Mouse (Mus musculus): ENCODE measurements around the gene Spock1.
"Not testable (repeated sequence)": the region's sequence is repeated elsewhere in the genome, so short reads cannot be mapped to it uniquely, and the experiment has no call there.

Gene Spock1

DNA sequence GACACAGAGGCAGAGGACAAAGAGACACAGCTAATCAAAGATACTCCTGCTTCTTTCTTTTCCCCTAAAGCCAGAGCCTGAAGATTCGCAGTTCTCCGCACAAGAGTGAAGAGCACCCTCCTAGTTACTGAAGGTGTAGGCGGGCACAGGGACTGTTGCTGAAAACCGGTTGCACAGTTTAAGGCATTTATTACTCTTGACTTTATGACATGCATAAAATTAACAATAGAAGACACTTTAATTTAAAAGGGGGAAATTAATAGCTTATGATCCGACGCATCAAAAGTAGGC is 312.4 kb downstream of the Spock1 start:
- DNase-seq (ENCODE audit: low spot score in 2 of 2): no peak

DNA sequence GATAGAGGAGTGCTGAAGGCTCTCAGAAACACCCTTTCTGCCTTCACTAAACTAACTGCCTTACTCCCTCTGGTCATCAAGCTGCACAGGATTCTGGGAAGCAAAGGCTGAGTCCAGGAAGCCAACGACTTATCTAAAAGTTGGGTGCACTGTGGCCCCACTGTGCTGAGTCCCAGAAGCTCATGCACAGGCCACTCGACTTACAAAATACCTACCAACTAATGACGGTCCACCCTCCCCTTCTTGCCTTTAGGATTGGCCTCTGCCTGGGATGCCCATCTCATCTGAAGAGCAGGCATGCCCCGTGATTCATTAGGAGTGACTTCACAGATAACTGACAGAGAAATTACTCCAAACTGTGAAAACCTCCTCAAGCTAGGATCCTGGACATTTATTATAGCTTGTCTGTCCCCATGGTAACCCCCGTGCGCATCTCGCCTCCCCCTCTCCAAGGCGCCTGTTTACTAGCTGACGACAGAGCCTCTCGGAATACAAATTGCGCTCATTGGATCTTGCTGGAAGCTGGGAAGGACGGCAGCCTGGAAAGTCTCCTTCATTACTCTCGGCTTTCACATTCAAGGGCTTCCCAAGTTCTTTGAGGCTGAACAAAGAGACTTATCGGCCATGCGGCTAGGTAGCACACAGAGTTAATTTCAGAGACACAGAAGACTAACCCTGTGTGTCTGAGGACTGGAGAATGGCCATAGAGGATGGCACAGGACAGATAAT is 312.9 kb downstream of the Spock1 start:
- DNase-seq (ENCODE audit: low spot score in 2 of 2): no peak

DNA sequence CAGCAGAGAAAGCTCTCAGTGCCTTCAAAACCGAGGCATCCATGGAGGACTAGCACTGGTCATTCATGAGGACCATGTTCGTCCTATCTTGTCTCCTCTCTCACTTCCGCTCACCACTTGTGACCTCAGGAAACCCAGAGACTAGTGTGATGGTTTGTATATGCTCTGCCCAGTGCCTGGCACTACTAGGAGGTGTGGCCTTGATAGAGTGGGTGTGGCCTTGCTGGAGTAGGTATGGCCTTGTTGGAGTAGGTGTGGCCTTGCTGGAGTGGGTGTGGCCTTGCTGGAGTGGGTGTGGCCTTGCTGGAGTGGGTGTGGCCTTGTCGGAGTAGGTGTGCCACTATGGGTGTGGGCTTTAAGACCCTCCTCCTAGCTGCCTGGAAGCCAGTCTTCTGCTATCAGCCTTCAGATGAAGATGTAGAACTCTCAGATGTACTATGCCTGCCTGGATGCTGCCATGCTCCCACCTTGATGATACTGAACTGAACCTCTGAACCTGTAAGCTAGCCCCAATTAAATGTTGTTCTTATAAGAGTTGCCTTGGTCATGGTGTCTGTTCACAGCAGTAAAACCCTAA is 318.7 kb downstream of the Spock1 start:
- not testable (repeated sequence) for DNase-seq (ENCODE audit: low spot score in 2 of 2)

DNA sequence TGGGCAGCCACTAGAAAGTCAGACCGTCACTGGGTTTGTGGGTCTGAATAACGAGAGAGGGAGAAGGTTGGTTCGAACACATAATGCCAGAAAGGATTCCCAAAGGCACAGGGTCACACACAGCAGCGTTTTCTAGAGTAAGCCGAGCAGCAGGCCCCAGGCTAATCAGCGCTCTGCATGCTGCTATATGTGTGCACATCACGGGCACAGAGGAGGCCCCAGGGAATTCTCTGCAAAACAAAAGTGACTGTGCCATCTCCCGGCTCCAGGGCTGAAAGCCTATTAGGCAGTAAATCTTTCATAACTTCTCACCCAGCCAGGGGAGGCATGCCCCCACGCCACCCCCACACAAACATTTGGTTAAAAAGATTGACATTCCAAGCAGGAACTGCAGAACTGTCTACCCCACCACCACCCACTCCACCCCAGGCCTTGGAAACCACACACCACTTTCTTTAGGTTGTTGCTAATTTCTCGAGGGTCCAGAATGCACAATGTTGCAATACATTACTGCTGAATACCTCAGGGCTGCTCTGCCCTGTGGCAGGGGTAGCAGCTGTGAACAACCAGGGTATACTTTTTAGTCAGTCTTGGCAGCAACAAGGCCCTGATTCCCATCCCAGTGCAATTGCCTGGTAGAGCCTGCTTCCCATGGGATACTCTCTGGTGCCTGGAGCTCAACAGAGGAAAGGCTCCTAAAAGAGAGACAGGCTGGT is 319.4 kb downstream of the Spock1 start:
- no peak for DNase-seq (ENCODE audit: low spot score in 2 of 2)

DNA sequence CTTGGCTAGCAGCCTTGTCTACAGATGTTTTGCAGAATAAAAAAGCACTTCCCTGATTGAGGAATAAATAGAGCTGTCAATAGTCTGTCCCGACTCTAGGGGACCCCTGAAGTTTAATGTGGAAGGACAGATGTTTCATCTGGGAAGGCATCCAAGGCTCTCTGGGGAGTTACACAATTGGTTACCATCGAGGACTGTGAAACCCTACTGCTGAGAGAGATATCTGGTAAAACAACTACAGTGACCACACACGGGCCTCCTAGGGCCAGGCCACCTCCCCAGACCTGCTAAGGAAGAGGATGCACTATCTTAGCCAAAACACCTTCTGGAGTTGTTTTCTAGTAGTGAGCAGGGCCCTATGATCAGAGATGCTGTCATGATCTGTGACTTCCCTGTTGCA is 323.0 kb downstream of the Spock1 start:
- no peak for DNase-seq (ENCODE audit: low spot score in 2 of 2)

DNA sequence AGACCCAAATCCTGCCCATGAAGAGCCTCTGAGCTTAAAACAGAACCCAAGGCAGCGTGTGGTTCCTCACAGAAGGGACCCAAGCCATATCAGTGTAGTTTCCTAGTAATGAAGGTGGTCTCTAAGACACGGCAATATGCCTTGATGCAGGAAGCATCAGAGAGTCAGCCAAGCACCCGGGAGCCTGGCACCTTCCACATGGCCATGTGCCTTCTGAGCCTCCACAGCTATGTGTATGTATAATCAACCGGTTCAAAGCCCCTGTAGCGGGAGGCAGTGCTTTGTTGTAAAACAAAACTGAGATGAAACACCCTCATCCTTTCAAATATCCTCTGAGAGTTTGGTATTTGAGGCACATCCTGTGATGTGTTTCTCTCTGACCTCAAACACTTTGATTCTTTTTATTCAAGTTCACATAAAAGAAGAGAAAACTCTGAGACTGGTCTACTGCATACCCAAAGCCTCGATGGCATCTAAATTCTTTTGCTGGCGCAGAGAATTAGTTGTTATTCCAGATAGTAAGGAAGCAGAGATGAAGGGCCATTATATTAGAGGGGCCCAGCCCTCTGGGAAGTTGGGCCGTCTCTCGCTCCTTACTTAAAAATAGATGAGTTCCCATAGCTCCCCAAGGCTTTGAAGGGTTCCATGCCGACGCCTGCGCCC is 325.7 kb downstream of the Spock1 start:
- DNase-seq (ENCODE audit: low spot score in 2 of 2): no peak

DNA sequence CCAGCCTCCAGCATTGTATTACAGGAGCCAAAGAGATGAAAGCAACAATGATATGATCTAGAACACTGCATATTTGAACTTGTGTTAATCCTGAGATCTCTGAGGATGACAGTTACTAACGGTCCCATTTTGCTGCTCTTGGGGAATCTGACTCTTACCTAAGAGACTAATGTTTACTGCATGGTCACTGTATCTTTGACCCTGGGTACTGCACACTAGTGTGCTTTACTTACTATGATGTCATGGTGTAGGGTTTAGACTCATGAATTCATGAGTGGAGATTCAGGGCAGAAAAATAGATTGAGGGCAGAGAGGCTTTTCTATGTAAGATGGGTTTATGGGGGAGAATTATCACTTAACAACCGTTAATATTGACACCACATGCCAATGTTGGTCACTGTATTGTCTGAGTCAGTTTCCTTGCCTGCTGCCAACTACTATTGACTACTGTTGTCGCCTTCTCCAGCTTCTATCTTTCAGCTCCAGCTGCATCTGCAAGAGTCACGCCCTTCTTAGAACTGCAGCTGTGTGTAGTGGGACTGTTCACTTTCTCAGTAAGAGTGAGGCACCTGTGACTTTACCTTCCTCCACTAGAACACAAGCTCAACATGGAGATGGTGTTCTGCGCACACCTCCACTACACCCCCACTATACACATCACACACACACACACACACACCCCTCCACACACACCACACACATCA is 330.4 kb downstream of the Spock1 start:
- no peak for DNase-seq (ENCODE audit: low spot score in 2 of 2)

DNA sequence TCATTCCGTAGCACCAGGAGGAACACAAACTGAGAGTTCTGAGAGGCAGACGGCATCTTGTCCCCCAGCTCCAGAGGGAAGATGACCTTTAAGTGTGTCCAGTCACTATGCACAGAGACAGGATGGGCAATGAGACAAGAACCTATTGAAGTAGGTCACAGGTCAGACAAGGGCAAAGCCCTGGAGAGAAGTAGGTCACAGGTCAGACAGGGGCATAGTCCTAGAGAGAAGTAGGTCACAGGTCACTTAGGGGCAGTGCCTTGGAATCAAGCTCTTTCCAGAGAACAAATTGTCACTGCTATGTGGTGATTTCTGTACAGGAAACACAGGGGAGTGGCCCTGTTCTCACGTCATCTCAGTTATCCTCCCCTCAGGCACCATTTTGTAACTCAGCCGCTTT is 334.6 kb downstream of the Spock1 start:
- no peak for DNase-seq (ENCODE audit: low spot score in 2 of 2)

DNA sequence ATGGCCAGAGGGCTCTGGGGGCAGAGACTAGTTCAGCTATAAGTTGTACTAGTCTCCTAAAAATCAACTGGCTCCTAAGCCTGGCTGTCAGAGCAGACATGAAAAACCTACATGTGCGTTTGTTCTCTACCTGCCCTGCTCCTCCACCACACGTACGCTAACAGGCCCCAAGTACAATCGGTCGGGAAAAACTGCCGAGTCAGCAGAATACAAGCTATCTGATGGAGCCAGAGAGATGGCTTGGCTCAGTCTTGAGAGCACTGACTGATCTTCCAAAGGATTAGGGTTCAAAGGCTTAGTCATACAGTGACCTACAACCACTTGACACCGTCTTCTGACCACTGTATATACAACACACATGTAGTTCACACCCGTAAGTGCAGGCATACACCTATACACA is 339.7 kb downstream of the Spock1 start:
- DNase-seq (ENCODE audit: low spot score in 2 of 2): no peak

DNA sequence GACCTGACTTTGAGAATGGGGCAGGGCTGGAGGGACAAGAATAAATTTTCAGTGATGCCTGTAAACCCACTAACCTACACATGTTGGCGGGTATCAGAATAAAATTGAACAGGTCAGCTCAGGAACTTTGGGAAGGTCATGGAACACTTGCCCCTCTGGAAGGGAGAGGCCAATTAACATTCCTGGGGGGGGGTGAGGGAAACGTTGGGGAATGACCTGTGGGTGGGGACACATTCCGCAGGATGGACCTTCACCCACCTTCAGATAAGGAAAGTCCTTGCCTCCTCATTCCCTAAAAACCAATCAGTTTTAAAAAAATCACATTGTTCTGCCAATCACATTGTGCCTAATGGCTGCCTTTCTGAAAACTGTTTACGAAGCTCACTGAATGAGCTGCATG is 352.9 kb downstream of the Spock1 start:
- DNase-seq (ENCODE audit: low spot score in 2 of 2): no peak

DNA sequence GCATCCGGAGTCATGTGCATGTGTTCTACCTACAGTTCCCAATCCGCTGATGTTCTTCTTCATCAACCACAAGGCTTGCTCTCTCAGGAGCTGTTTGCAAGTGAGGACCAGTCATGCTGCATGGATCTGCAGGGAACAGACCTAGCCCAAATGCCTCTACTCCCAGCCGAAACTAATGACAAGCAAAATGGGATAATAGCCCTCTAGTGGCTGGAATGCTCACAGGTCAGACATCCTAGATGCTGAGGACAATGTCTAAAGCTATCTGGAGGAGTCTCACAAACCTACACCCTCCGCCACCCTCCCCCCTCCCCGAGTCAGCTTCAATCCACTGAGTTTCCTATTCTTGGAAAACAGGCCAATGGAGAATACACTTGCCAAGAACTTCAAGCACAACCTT is 358.4 kb downstream of the Spock1 start:
- DNase-seq (ENCODE audit: low spot score in 2 of 2): no peak

DNA sequence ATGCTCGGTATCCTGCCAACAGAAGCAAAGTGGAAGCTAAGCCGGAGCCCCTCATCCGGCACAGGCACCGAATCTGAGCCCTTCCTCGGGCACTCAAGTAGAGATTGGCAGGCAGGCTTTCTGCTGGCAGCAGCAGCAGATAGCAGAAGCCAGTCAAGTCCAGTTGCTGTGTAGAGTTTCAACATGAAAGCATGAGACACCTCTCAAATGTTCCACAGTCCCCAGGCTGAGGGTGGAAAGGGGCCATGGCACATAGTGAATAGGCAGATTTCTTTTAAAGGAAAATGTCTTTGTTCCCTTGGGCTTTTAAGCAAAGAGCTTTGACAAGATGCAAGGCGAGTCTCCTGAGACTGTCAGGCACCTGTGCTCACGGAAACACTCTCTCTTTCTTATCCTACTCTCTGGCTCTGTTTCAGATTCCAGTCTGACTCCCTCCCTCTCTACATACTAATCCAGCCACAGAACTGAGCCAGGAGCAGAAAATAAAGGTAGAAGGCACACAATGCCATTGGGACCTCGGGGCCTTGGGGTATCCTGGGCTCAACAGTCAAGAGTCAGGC is 371.1 kb downstream of the Spock1 start:
- DNase-seq (ENCODE audit: low spot score in 2 of 2): no peak

DNA sequence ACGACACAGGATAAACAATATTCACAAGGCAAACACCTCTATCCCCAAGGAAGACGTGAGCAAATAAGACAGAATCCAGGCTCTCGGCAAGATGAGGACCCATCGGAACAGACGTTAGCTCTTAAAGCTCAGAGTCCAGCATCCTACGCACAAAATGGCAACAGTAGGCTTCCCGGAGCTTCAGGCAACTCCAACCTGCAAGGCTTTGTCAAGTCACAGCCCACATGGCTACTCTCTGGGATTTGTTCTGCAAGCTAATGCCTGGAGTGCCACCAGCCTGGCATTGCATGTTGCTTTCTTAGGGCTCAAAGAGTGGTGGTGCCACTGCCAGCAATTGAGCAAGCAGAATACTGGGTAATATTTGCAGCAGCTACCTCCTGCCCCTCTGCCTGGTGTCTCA is 373.8 kb downstream of the Spock1 start:
- DNase-seq (ENCODE audit: low spot score in 2 of 2): no peak

DNA sequence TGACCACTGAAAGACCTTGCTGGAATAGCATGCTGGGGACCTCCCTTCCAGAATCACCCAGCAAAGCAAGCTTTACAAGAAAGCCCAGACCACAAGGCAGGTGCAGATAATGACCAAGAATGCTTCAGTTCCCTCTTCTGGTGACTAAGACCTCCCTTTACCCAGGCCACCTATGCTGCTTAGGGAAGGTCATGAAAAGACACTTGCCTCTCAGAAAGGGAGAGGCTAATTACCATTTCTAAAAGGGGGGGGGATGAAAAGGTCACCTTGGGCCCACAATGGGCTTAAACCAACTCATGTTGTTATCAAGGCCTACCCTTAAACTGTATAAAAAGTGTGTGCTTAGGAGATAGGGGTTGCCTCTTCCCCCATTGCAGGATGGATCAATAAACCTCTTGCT is 382.2 kb downstream of the Spock1 start:
- DNase-seq (ENCODE audit: low spot score in 2 of 2): no peak

DNA sequence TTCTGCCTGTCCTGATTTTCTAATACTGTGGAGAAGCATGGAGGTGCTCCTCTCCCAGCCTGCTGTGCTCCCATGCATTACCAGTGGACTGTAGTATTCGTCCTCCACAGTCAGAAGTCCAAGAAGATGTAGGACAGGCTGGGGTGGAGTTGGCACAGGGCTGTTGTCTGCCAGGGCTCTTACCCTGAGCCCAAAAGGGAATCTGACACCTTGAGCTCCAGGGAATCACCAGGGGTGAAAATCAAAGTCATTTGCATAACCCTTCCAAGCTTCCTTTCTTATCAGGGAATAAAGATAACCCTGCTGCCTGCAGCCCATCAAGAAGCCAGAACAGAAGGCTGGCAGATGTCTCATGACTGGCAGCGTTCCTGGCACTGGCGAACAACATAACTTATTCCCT is 383.6 kb downstream of the Spock1 start:
- DNase-seq (ENCODE audit: low spot score in 2 of 2): peak; percentile 31 to 48

DNA sequence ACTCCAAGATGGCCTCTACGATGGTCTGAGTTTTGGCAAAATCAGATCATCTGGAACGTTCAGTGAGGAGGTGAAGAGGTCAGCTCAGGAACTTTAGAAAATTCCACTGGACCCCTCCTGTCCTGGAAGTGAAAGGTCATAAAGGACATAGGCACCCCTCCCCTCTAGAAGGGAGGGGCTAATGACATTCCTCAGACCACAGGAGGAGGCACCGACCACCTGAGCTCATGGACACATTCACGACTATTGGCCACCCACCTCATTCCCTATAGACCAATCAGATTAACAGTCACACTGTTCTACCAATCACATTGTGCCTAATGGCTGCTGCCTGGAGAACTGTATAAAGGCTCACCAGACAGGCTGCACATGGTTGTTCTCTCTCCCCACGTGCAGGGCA is 384.8 kb downstream of the Spock1 start:
- no peak for DNase-seq (ENCODE audit: low spot score in 2 of 2)

DNA sequence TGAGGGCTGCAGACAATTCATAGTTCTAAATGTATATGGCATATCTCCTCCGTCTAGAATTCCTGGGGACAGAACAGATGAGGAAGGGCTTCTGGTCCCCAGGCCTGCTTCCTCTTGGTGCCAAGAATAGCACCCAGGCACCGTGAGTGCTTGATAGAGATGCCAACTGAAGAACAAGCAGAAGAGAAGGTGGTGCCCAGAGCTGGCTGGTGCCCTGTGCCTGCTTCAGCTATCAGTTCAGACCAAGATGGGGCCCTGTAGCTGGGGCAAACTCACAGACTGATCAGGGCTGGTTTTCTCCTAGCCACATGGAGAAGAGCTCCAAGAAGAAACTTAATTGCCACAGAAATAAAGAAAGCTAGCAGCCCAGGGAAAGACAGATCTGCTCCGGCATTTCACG is 385.8 kb downstream of the Spock1 start:
- peak; percentile 9 to 10 for DNase-seq (ENCODE audit: low spot score in 2 of 2)

DNA sequence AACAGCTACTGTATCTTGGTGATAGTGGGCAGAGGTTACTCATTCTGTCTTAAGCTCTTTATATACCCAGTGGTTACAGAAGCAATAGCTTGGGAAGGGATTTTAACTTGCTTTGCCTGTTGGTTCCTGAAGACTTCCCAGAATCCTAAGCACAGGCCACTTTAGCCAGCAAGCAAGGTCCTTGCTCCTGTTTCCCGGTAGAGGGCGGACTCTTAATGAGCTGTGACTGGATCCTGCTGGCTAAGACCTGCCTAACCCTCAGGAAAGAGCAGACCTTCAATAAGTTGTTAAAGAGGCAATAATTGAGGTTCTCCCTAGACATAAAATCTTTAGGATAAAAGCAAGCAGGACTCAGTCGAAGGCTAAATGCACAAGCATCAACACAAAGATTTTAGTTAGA is 387.0 kb downstream of the Spock1 start:
- DNase-seq (ENCODE audit: low spot score in 2 of 2): no peak

DNA sequence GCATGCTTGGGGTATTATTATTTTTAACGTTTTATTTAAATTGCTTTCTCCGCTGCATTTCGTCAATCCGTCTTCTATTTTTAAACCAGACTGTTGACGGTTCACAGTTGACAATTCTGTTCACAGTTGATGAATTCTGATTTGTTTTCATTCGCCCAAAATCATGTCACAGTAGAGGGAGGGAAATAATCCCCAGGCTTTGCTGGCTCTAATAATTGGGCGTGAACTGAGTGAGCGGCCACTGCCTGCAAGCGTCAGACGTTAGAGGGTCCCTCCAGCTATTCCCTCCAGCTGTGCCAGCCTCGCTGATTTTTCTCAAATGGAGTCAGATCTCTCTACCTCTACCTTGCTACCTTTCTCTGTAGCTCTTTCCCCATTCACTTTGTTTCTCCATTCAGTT is 388.3 kb downstream of the Spock1 start:
- no peak for DNase-seq (ENCODE audit: low spot score in 2 of 2)

DNA sequence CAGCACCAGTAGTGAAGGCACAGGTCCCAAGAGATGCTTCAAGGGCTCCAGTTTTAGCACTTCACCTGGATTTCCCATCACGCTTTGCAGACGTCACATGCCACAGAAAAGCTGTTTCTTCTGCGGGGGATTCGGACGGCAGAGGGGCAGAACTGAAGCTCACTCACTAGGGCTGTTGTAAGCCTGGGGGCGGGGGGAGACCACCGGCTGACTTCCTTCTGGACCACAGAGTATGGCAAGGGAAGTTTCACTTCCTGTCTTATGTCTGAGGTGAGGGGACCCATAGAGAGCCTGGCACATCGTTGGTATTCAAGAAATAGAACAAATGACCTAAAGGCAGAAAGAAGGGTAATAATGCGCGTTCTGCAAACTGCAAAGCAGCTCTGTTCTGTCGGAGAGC is 392.4 kb downstream of the Spock1 start:
- no peak for DNase-seq (ENCODE audit: low spot score in 2 of 2)

DNA sequence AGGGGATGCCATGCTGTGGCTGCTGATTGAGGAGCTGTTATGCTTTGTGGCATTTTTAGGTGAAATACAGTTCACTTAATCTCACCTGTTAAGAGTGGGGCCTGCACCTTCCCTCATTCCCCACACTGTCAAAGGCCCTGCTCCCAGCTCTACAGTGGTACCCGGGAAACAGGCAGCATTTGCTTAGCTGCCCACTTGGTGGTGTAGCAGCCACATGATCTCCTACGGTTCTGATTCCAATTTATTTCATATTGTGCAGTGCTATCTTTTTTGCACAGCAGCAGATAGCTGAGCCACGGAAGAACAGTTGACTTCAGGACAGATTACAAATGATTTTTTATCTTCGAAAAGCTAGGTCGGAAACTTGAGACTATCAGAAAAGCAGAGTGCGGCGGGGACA is 406.6 kb downstream of the Spock1 start:
- DNase-seq (ENCODE audit: low spot score in 2 of 2): no peak

DNA sequence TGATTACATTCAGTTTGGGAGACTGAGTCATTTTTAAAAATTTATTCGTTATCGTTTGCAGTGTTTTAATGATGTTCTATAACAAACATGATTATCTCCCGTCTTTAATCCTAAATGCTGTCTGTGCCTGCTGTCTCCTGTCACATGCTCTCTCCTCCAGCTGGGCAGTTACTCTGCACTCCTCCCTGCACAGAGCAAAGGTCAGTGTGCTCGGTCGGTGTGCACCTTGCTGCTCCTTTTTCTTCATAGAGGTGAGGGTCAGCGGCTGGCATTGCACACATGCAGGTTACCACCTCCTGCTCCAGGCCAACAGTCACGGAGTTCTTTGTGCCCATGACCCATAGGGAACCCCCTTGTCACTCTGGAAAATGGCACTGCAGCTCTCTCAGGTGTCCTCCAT is 411.4 kb downstream of the Spock1 start:
- no peak for DNase-seq (ENCODE audit: low spot score in 2 of 2)
